In genomic region chr7:51887678-51888567, GRCm38 (mm10) we compare ENCODE assay signal across 16 mouse cellular contexts. TPM values are rescaled to one million over a fixed set of nuclear protein-coding genes. Genes with fewer than 3 reads are reported as not detected.
A peak's percentile ranks its signal among the peaks of the same experiment; 100 is the strongest.
DNase-seq lines count a peak whose midpoint lies in the region; ATAC-seq and TF ChIP-seq lines count a peak whose summit lies in the region.
"Had no signal": no experiment of that assay in that cellular context is flagged by ENCODE, and none has a peak within 500 bp of the region (broad histone marks: within the 10 kb centered on the region; RNA-seq: fewer than 3 reads in every experiment).

No protein-coding gene starts in this region.

- 36% methylated on average over 11 of the region's 11 CpGs for WGBS in kidney, embryonic 15.5 days
- WGBS in limb, embryonic 14.5 days: 45% methylated on average over 11 of the region's 11 CpGs
- WGBS in hindbrain, embryonic 11.5 days: 78% methylated on average over 11 of the region's 11 CpGs
- 84% methylated on average over 11 of the region's 11 CpGs for WGBS in midbrain, embryonic 14.5 days

- ATAC-seq in kidney, embryonic 15.5 days (replicated peaks; ENCODE audit: low FRiP score): peak; percentile 73
- no peak for ATAC-seq in limb, embryonic 14.5 days (ENCODE audit: low FRiP score, low read depth)
- ATAC-seq in hindbrain, embryonic 11.5 days (ENCODE audit: low FRiP score): no peak
- no peak for ATAC-seq in midbrain, embryonic 14.5 days (ENCODE audit: low FRiP score, low TSS enrichment)
- ATAC-seq: forebrain, embryonic 14.5 days had no signal

- peak overlapping the region; percentile 17; the same call in 1 of the 2 replicates for H3K4me3 ChIP-seq in kidney, embryonic 15.5 days (replicated peaks)
- H3K4me3 ChIP-seq in limb, embryonic 14.5 days (replicated peaks; ENCODE audit: low read length): no peak overlapping the region
- no peak overlapping the region for H3K4me3 ChIP-seq in hindbrain, embryonic 11.5 days (ENCODE audit: low read depth, low read length)
- H3K4me3 ChIP-seq in midbrain, embryonic 14.5 days (replicated peaks; ENCODE audit: low read depth, low read length): no peak overlapping the region
- H3K4me3 ChIP-seq: heart, embryonic 12.5 days; hindbrain, embryonic 12.5 days; neural tube, embryonic 12.5 days had no signal

- no peaks in the 10 kb centered on the region for H3K9me3 ChIP-seq in kidney, embryonic 15.5 days (replicated peaks)
- H3K9me3 ChIP-seq in limb, embryonic 14.5 days (ENCODE audit: control insufficient read depth, low read length): no peaks in the 10 kb centered on the region
- no peaks in the 10 kb centered on the region for H3K9me3 ChIP-seq in hindbrain, embryonic 11.5 days (ENCODE audit: control insufficient read depth, low read length)
- no peaks in the 10 kb centered on the region for H3K9me3 ChIP-seq in midbrain, embryonic 14.5 days (ENCODE audit: control insufficient read depth, low read length)
- H3K9me3 ChIP-seq: heart, embryonic 12.5 days; hindbrain, embryonic 12.5 days; neural tube, embryonic 12.5 days had no signal

- no peak for TF ChIP-seq POLR2A in limb, embryonic 14.5 days (IDR thresholded peaks at IDR 0.05; ENCODE audit: borderline replicate concordance, extremely low read depth, insufficient read depth, insufficient read length)

- H3K9ac ChIP-seq in kidney, embryonic 15.5 days: no peak overlapping the region
- no peak overlapping the region; the same call in 1 of the 2 replicates for H3K9ac ChIP-seq in limb, embryonic 14.5 days (ENCODE audit: low read depth, low read length, severe bottlenecking)
- H3K9ac ChIP-seq in hindbrain, embryonic 11.5 days (ENCODE audit: low read depth, low read length): no peak overlapping the region
- H3K9ac ChIP-seq in midbrain, embryonic 14.5 days (replicated peaks; ENCODE audit: low read length): no peak overlapping the region
- H3K9ac ChIP-seq: heart, embryonic 12.5 days; hindbrain, embryonic 12.5 days; neural tube, embryonic 12.5 days had no signal

- no peaks in the 10 kb centered on the region for H3K36me3 ChIP-seq in kidney, embryonic 15.5 days
- peaks cover 24% of the 10 kb centered on the region for H3K36me3 ChIP-seq in limb, embryonic 14.5 days (ENCODE audit: control insufficient read depth, insufficient read depth, low read length)
- no peaks in the 10 kb centered on the region for H3K36me3 ChIP-seq in hindbrain, embryonic 11.5 days (ENCODE audit: control insufficient read depth, insufficient read depth, low read length)
- no peaks in the 10 kb centered on the region for H3K36me3 ChIP-seq in midbrain, embryonic 14.5 days (ENCODE audit: control insufficient read depth, insufficient read depth, low read length)
- H3K36me3 ChIP-seq: hindbrain, embryonic 12.5 days; neural tube, embryonic 12.5 days had no signal

- peak overlapping the region; percentile 10; the same call in 1 of the 2 replicates for H3K4me2 ChIP-seq in kidney, embryonic 15.5 days
- no peak overlapping the region for H3K4me2 ChIP-seq in limb, embryonic 14.5 days (replicated peaks; ENCODE audit: low read depth, low read length, severe bottlenecking)
- H3K4me2 ChIP-seq in hindbrain, embryonic 11.5 days (replicated peaks; ENCODE audit: low read depth, low read length): no peak overlapping the region
- no peak overlapping the region for H3K4me2 ChIP-seq in midbrain, embryonic 14.5 days (ENCODE audit: low read length)
- H3K4me2 ChIP-seq: heart, embryonic 12.5 days; hindbrain, embryonic 12.5 days; neural tube, embryonic 12.5 days had no signal

- peaks cover 19% of the 10 kb centered on the region for H3K4me1 ChIP-seq in kidney, embryonic 15.5 days
- peaks cover 24% of the 10 kb centered on the region; the same call in 1 of the 2 replicates for H3K4me1 ChIP-seq in limb, embryonic 14.5 days (ENCODE audit: control insufficient read depth, insufficient read depth, low read length)
- no peaks in the 10 kb centered on the region for H3K4me1 ChIP-seq in hindbrain, embryonic 11.5 days (replicated peaks; ENCODE audit: control insufficient read depth, insufficient read depth, low read length)
- no peaks in the 10 kb centered on the region for H3K4me1 ChIP-seq in midbrain, embryonic 14.5 days (ENCODE audit: control insufficient read depth, insufficient read depth, low read length)
- H3K4me1 ChIP-seq: heart, embryonic 12.5 days; hindbrain, embryonic 12.5 days; neural tube, embryonic 12.5 days had no signal

- no peaks in the 10 kb centered on the region for H3K27me3 ChIP-seq in kidney, embryonic 15.5 days
- H3K27me3 ChIP-seq in limb, embryonic 14.5 days (ENCODE audit: control insufficient read depth, insufficient read depth, low read length): no peaks in the 10 kb centered on the region
- H3K27me3 ChIP-seq in hindbrain, embryonic 11.5 days (ENCODE audit: control insufficient read depth, insufficient read depth, low read length): no peaks in the 10 kb centered on the region
- H3K27me3 ChIP-seq in midbrain, embryonic 14.5 days (ENCODE audit: control insufficient read depth, insufficient read depth, low read length): no peaks in the 10 kb centered on the region
- H3K27me3 ChIP-seq: heart, embryonic 12.5 days; hindbrain, embryonic 12.5 days; neural tube, embryonic 12.5 days had no signal

- DNase-seq in adrenal gland, adult (ENCODE audit: inconsistent age in 2 of 2, low spot score in 1 of 2): peak; percentile 57 to 72
- DNase-seq in adrenal gland, adult 18-20 months (ENCODE audit: low spot score in 2 of 2): no peak
- DNase-seq in fibroblast of lung, adult 2 months (ENCODE audit: low read depth): peak; percentile 29
- DNase-seq in limb, embryonic 14.5 days (ENCODE audit: low spot score): no peak
- DNase-seq in hindbrain, embryonic 11.5 days (ENCODE audit: low spot score): no peak
- DNase-seq in right cerebral cortex, postnatal 36 days (ENCODE audit: low spot score in 2 of 2): no peak
- no peak for DNase-seq in midbrain, embryonic 14.5 days
- DNase-seq: gastrocnemius, postnatal 14 days; layer of hippocampus, postnatal 36 days; retina, postnatal 1 day; thymus, adult 2 months had no signal

- peak overlapping the region; percentile 54 for H3K27ac ChIP-seq in kidney, embryonic 15.5 days
- H3K27ac ChIP-seq in limb, embryonic 14.5 days (replicated peaks; ENCODE audit: low read depth, low read length): peak overlapping the region; percentile 61
- no peak overlapping the region for H3K27ac ChIP-seq in hindbrain, embryonic 11.5 days (ENCODE audit: low read depth, low read length)
- no peak overlapping the region for H3K27ac ChIP-seq in midbrain, embryonic 14.5 days (replicated peaks; ENCODE audit: low read depth, low read length)
- H3K27ac ChIP-seq: neural tube, embryonic 12.5 days had no signal

RNA-seq across cellular contexts. Expression of gene Fancf, which starts 25.9 kb away (rescaled TPM):
- total RNA-seq in adrenal gland, adult 18-20 months (2021): 1 to 10 TPM; 8.1 to 9.5 TPM
- 11.1 and 11.9 TPM in 2 replicates for polyA plus RNA-seq in kidney, embryonic 15.5 days (2015; fragmentation: Nextera tagmentation; extraction: Ambion mirVana)
- polyA plus RNA-seq in limb, embryonic 14.5 days (2012; rRNA removed): 16.6 and 21.1 TPM in 2 replicates
- 19.4 and 20.4 TPM in 2 replicates for polyA plus RNA-seq in limb, embryonic 14.5 days (2014; fragmentation: Nextera tagmentation; extraction: Ambion mirVana)
- 12.1 and 14.2 TPM in 2 replicates for polyA plus RNA-seq in hindbrain, embryonic 11.5 days (2014; fragmentation: Nextera tagmentation; extraction: Ambion mirVana)
- 11.6 and 12.1 TPM in 2 replicates for polyA plus RNA-seq in midbrain, embryonic 14.5 days (2014; fragmentation: Nextera tagmentation; extraction: Ambion mirVana)

RNA-seq across cellular contexts. Expression of gene Gas2, which starts 26.1 kb away (rescaled TPM):
- 10 to 100 TPM; 32.3 to 49.9 TPM for total RNA-seq in adrenal gland, adult 18-20 months (2021)
- 93.5 and 93.9 TPM in 2 replicates for polyA plus RNA-seq in kidney, embryonic 15.5 days (2015; fragmentation: Nextera tagmentation; extraction: Ambion mirVana)
- polyA plus RNA-seq in limb, embryonic 14.5 days (2012; rRNA removed): 171 and 178 TPM in 2 replicates
- polyA plus RNA-seq in limb, embryonic 14.5 days (2014; fragmentation: Nextera tagmentation; extraction: Ambion mirVana): 211 and 255 TPM in 2 replicates
- 41.1 and 41.7 TPM in 2 replicates for polyA plus RNA-seq in hindbrain, embryonic 11.5 days (2014; fragmentation: Nextera tagmentation; extraction: Ambion mirVana)
- polyA plus RNA-seq in midbrain, embryonic 14.5 days (2014; fragmentation: Nextera tagmentation; extraction: Ambion mirVana): 13.8 and 20.9 TPM in 2 replicates

Comparison
In these comparisons a context has a peak if more than half of its experiments do, and no peak if none do; other contexts are left out.
1. DNase-seq: peak in adrenal gland, adult (2 of 2) and fibroblast of lung, adult 2 months (single experiment); none in adrenal gland, adult 18-20 months (0 of 2), limb, embryonic 14.5 days (single experiment), hindbrain, embryonic 11.5 days (single experiment), right cerebral cortex, postnatal 36 days (0 of 2) and midbrain, embryonic 14.5 days (single experiment).
2. H3K27ac ChIP-seq: peak in kidney, embryonic 15.5 days (single experiment) and limb, embryonic 14.5 days (single experiment); none in hindbrain, embryonic 11.5 days (single experiment) and midbrain, embryonic 14.5 days (single experiment).